Mouse (Mus musculus) thymus, adult 2 months (tissue): ENCODE results near the gene Jarid2.

Experiments used
- CTCF ChIP-seq: fragments of 200-500 bp; IDR thresholded peaks from 2 replicates; pipeline ENCODE4 v1.5.1; 2012; ENCODE audit warnings: mild to moderate bottlenecking, control low read depth, low read length, moderate library complexity, borderline replicate concordance; ENCODE audit not compliant: control insufficient read depth, poor library complexity, insufficient read depth; ENCODE audit errors: extremely low read depth
- POLR2A ChIP-seq: fragments of 200-500 bp; IDR thresholded peaks from 2 replicates; pipeline ENCODE4 v1.6.1; 2012; ENCODE audit warnings: mild to moderate bottlenecking, low read length, control low read depth, moderate library complexity; ENCODE audit not compliant: control insufficient read depth, poor library complexity, insufficient read depth; ENCODE audit errors: extremely low read depth

DNA sequence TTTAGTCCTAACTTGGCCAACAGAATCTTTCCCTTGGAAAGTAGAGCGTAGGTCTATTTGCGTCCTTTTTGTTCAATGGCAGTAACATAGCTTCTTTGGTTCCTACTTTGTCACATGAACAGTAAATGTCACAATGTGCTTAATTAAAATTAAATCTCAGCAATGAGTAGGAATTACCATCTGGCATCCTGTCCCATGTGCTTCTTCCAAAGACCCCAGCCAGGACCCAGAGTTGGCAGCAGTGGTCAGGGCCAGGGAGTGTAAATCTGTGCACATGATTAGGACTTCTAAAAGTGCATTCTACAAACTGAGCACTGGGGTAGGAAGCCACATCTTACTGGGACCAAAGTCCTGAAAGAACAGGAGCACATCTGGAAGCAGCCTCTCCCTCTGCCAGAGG is 189.0 kb downstream of the Jarid2 start:
- TF ChIP-seq POLR2A = no peak
- no peak for TF ChIP-seq CTCF
